Mouse (Mus musculus) E14TG2a.4 (cell line): ENCODE measurements around the gene Pdcd6ip.

Source experiments
- CTCF ChIP-seq: conservative IDR thresholded peaks from 2 replicates; pipeline ENCODE4 v1.5.1; 2014; ENCODE audit warnings: low read length
- NANOG ChIP-seq: IDR thresholded peaks from 2 replicates; pipeline ENCODE4 v1.6.1; 2014; ENCODE audit warnings: borderline replicate concordance, low read length, mixed read lengths

GRCm38 (mm10) chr9:113726991-113727680 is 19.1 kb upstream of the Pdcd6ip start:
- TF ChIP-seq CTCF = no peak
- no peak for TF ChIP-seq NANOG
